Mouse (Mus musculus) adrenal gland, postnatal 10 days (tissue): ENCODE measurements around the gene S100a13. TPM values are rescaled to one million over a fixed set of nuclear protein-coding genes. Genes with fewer than 3 reads are reported as not detected.

Experiments used
- DNase-seq: peaks from one replicate; pipeline ENCODE4 v3.0.0; 2021; ENCODE audit warnings: mixed read lengths
- total RNA-seq, 2 experiments: library from RNA; stranded (reverse); gene quantifications; 2 replicates each; pipeline ENCODE4 v1.2.3; 2021

Gene S100a13
- total RNA-seq, 2 experiments from 2014 or later, result 59.6 to 60.9 TPM

- no peak for DNase-seq
Measured at GRCm38 (mm10) chr3:90552231-90552630, 38.0 kb downstream of the S100a13 start.

DNA sequence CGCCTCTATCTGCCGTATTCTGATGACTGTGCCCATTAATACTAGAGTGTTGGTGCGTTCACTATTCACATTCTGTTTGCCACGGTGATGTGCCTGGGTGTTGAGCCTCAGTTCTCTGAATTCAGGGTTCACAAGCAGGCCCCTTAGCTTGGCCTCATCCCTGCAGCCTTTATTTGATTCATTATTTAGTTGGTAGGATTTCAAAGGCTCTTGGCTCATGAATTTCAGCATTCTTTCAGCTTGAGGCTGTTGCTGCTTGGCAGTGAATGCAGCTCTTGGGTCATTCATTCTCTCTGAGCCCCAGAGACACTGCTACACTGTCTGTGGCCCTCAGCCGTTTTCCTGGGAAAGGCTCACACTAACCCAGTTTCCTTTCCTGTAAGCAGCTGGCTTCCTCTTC lies 41.7 kb downstream of the S100a13 start:
- peak; percentile 36 for DNase-seq

DNA sequence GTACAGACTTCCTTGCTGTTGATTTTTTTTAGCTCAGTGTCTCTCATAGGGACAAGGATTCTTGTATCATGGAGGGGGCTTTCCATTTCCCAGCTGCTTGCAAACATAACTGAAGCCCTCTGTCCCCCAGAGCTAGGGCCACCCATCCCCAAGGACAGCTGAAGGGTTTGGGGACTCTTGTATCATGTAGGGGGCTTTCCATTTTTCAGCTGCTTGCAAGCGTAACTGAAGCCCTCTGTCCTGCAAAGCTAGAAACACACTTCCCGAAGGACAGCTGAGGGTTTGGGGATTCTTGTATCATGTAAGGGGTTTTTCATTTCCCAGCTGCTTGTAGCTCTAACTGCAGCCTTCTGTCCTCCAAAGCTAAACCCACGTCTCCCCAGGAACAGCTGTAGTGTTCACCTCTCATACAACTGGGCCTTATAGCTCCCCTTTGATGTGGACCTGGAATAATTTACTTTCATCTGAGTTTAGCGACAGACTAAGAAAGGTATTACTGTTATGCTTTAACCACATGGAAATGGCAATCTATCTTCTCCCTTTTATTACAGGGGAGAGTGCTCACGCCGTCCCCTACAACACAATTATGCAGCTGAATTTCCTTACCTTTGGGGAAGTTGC lies 45.9 kb downstream of the S100a13 start, which contains the start of gene S100a3:
Gene S100a3 (plus strand): TSS at position 571 of the 621 bp plus-strand sequence.
- DNase-seq, result no peak

Other genes with a start within 250 kb of the S100a13 start
- gene Dennd4b, start 249.2 kb upstream of the S100a13 start, total RNA-seq, result 10 to 100 TPM in 1 of 2 experiments, 1 to 10 TPM in 1; 8.5 to 17.0 TPM
- gene Gatad2b, start 221.3 kb upstream of the S100a13 start, total RNA-seq, result 10 to 100 TPM; 55.5 to 65.9 TPM
- 10 to 100 TPM; 55.2 to 65.9 TPM for gene Slc27a3, start 124.5 kb upstream of the S100a13 start, total RNA-seq
- 10 to 100 TPM; 46.8 to 51.6 TPM for gene Ints3, start 80.8 kb upstream of the S100a13 start, total RNA-seq
- gene Npr1, start 48.6 kb upstream of the S100a13 start, total RNA-seq, result 100 to 1,000 TPM in 1 of 2 experiments, 10 to 100 TPM in 1; 88.3 to 101 TPM
- 10 to 100 TPM; 59.1 to 63.2 TPM for gene Ilf2, start 38.3 kb upstream of the S100a13 start, total RNA-seq
- gene Snapin, start 23.4 kb upstream of the S100a13 start, total RNA-seq, result 10 to 100 TPM; 46.6 to 59.3 TPM
- 100 to 1,000 TPM; 101 to 108 TPM for gene Chtop, start 4.9 kb upstream of the S100a13 start, total RNA-seq
- 100 to 1,000 TPM; 263 to 269 TPM for gene S100a1, start within 50 bp of the S100a13 start, total RNA-seq
- under 1 TPM; 0.24 to 0.70 TPM for gene S100a14, start 12.4 kb downstream of the S100a13 start, total RNA-seq
- gene S100a16, start 22.8 kb downstream of the S100a13 start, total RNA-seq, result 10 to 100 TPM; 73.5 to 91.6 TPM
- not detected for gene S100a3, start 46.1 kb downstream of the S100a13 start, total RNA-seq
- gene S100a2, start 75.8 kb downstream of the S100a13 start, total RNA-seq, result not detected
- not detected for gene Gm42674, start 87.5 kb downstream of the S100a13 start, total RNA-seq
- 10 to 100 TPM; 16.9 to 18.5 TPM for gene S100a4, start 89.3 kb downstream of the S100a13 start, total RNA-seq
- not detected for gene S100a5, start 94.1 kb downstream of the S100a13 start, total RNA-seq
- gene S100a6, start 98.4 kb downstream of the S100a13 start, total RNA-seq, result 10 to 100 TPM; 72.2 to 82.8 TPM
- under 1 TPM in 1 of 2 experiments, not detected in 1; 0.33 TPM for gene S100a7a, start 139.6 kb downstream of the S100a13 start, total RNA-seq
- gene S100a8, start 154.5 kb downstream of the S100a13 start, total RNA-seq, result 10 to 100 TPM; 61.2 to 94.6 TPM
- gene S100a9, start 181.3 kb downstream of the S100a13 start, total RNA-seq, result 100 to 1,000 TPM in 1 of 2 experiments, 10 to 100 TPM in 1; 76.0 to 125 TPM
- not detected for gene Pglyrp4, start 212.5 kb downstream of the S100a13 start, total RNA-seq